Mouse (Mus musculus) forebrain, embryonic 16.5 days (tissue): ENCODE results near the gene Gfpt2. TPM values are rescaled to one million over a fixed set of nuclear protein-coding genes. Genes with fewer than 3 reads are reported as not detected.
A peak's percentile ranks its signal among the peaks of the same experiment; 100 is the strongest.

Experiments
- ATAC-seq: fragments of 200-750 bp; cut with Nextera tagmentation; 2 replicates; pipeline ENCODE4 v1.8.0; 2017; ENCODE audit warnings: mild to moderate bottlenecking, moderate library complexity
- H3K27ac ChIP-seq: fragments of 300-500 bp; sonication (generic); 2 replicates; pipeline ENCODE4 v1.5.1; 2014; ENCODE audit warnings: low read length, control low read depth
- H3K27me3 ChIP-seq: fragments of 300-500 bp; sonication (generic); replicated peaks from 2 replicates; pipeline ENCODE4 v1.6.1; 2014; ENCODE audit warnings: low read length; ENCODE audit not compliant: control insufficient read depth, insufficient read depth
- H3K36me3 ChIP-seq: fragments of 300-500 bp; sonication (generic); 2 replicates; pipeline ENCODE4 v1.6.1; 2014; ENCODE audit not compliant: control insufficient read depth, insufficient read depth
- H3K4me1 ChIP-seq: fragments of 300-500 bp; sonication (generic); replicated peaks from 2 replicates; pipeline ENCODE4 v1.6.1; 2014; ENCODE audit warnings: low read length; ENCODE audit not compliant: control insufficient read depth, insufficient read depth
- H3K4me2 ChIP-seq: fragments of 300-500 bp; sonication (generic); 2 replicates; pipeline ENCODE4 v1.6.1; 2014; ENCODE audit warnings: mild to moderate bottlenecking, low read length, control low read depth
- H3K4me3 ChIP-seq: fragments of 300-500 bp; sonication (generic); replicated peaks from 2 replicates; pipeline ENCODE4 v1.5.1; 2014; ENCODE audit warnings: mild to moderate bottlenecking, low read length, control low read depth
- H3K9ac ChIP-seq: fragments of 300-500 bp; sonication (generic); replicated peaks from 2 replicates; pipeline ENCODE4 v1.6.1; 2014; ENCODE audit warnings: low read depth, low read length, control low read depth
- H3K9me3 ChIP-seq: fragments of 300-500 bp; sonication (generic); 2 replicates; pipeline ENCODE4 v1.6.1; 2016; ENCODE audit warnings: low read length; ENCODE audit not compliant: control insufficient read depth
- WGBS: fragments of 180-500 bp; shearing (Covaris S2); extraction: QIAGEN DNeasy Blood & Tissue Kit; methylation state at CpG from one replicate; pipeline ENCODE4 v1.1.7; 2014; 5-methylcytosine and 5-hydroxymethylcytosine counted together
- polyA plus RNA-seq: library from polyadenylated mRNA; unstranded; fragments of >200 nt; fragmentation: Nextera tagmentation; extraction: Ambion mirVana; gene quantifications from 2 replicates; pipeline ENCODE4 v1.2.1, GENCODE M21; 2015

Gene Gfpt2
- polyA plus RNA-seq, 1 experiment from 2014 or later = 13.3 TPM

- Histone ChIP-seq H3K27me3 (no peaks in the 10 kb centered on the region), H3K9ac (no peak overlapping the region), H3K36me3 (no peaks in the 10 kb centered on the region), H3K4me1 (peaks cover 15% of the 10 kb centered on the region), H3K9me3 (no peaks in the 10 kb centered on the region), H3K27ac (no peak overlapping the region), H3K4me3 (no peak overlapping the region), H3K4me2 (no peak overlapping the region)
- ATAC-seq = no peak
- 68% methylated on average over 3 of the region's 3 CpGs for WGBS
These were observed 48.7 kb downstream of the Gfpt2 start for GRCm38 (mm10) chr11:49842718-49843117.

GRCm38 (mm10) chr11:49844311-49844710, 50.3 kb downstream of the Gfpt2 start:
- H3K9ac ChIP-seq = no peak overlapping the region

GRCm38 (mm10) chr11:49844969-49845368, 51.0 kb downstream of the Gfpt2 start:
- H3K4me2 ChIP-seq = no peak overlapping the region
- 52% methylated on average over 3 of the region's 3 CpGs for WGBS
- peaks cover 26% of the 10 kb centered on the region for H3K4me1 ChIP-seq
- no peak overlapping the region for H3K27ac ChIP-seq
- no peak for ATAC-seq
- H3K36me3 ChIP-seq = no peaks in the 10 kb centered on the region
- no peak overlapping the region for H3K4me3 ChIP-seq
- H3K9ac ChIP-seq = no peak overlapping the region
- no peaks in the 10 kb centered on the region for H3K9me3 ChIP-seq
- H3K27me3 ChIP-seq = no peaks in the 10 kb centered on the region

More at GRCm38 (mm10) chr11:49844311-49844710, 50.3 kb downstream of the Gfpt2 start:
- no peak for ATAC-seq
- 91% methylated on average over 10 of the region's 10 CpGs for WGBS
- Histone ChIP-seq H3K4me3 (no peak overlapping the region), H3K27me3 (no peaks in the 10 kb centered on the region), H3K27ac (no peak overlapping the region), H3K9me3 (no peaks in the 10 kb centered on the region), H3K4me1 (peaks cover 26% of the 10 kb centered on the region), H3K4me2 (no peak overlapping the region), H3K36me3 (no peaks in the 10 kb centered on the region)

- H3K4me2 ChIP-seq = peak overlapping the region; percentile 65
- peaks cover 26% of the 10 kb centered on the region for H3K4me1 ChIP-seq
- no peaks in the 10 kb centered on the region for H3K9me3 ChIP-seq
- peak overlapping the region; percentile 61 for H3K4me3 ChIP-seq
- WGBS = 38% methylated on average over 11 of the region's 11 CpGs
- ATAC-seq = peak; percentile 1
- H3K9ac ChIP-seq = peak overlapping the region; percentile 87
- H3K27me3 ChIP-seq = no peaks in the 10 kb centered on the region
- peak overlapping the region; percentile 52; the same call in 1 of the 2 replicates for H3K27ac ChIP-seq
- H3K36me3 ChIP-seq = no peaks in the 10 kb centered on the region
These were observed 52.0 kb downstream of the Gfpt2 start for GRCm38 (mm10) chr11:49845958-49846357.

- peak within 1 kb of the TSS; percentile 87 for H3K9ac ChIP-seq
- H3K9me3 ChIP-seq = no peaks in the 10 kb centered on the region
- peak within 1 kb of the TSS; percentile 52 for H3K27ac ChIP-seq
- no peaks in the 10 kb centered on the region for H3K27me3 ChIP-seq
- peak; percentile 98 for ATAC-seq
- H3K4me1 ChIP-seq = peaks cover 26% of the 10 kb centered on the region
- under 1% methylated on average over 51 of the region's 68 CpGs for WGBS
- no peaks in the 10 kb centered on the region for H3K36me3 ChIP-seq
- H3K4me3 ChIP-seq = peak within 1 kb of the TSS; percentile 61
- H3K4me2 ChIP-seq = peak within 1 kb of the TSS; percentile 65
These were observed 52.6 kb downstream of the Gfpt2 start, which contains the start of gene Mapk9 for GRCm38 (mm10) chr11:49846401-49847070. Gene Mapk9 (plus strand): TSS chr11:49846751.

- peak overlapping the region; percentile 87 for H3K9ac ChIP-seq
- peak overlapping the region; percentile 61 for H3K4me3 ChIP-seq
- no peaks in the 10 kb centered on the region for H3K27me3 ChIP-seq
- H3K4me2 ChIP-seq = peak overlapping the region; percentile 61
- H3K27ac ChIP-seq = peak overlapping the region; percentile 51
- no peaks in the 10 kb centered on the region for H3K36me3 ChIP-seq
- no peak for ATAC-seq
- WGBS = 9% methylated on average over 24 of the region's 29 CpGs
- no peaks in the 10 kb centered on the region for H3K9me3 ChIP-seq
- peaks cover 26% of the 10 kb centered on the region for H3K4me1 ChIP-seq
These were observed 53.3 kb downstream of the Gfpt2 start for GRCm38 (mm10) chr11:49847071-49847810.

GRCm38 (mm10) chr11:49847811-49848078, 53.8 kb downstream of the Gfpt2 start:
- H3K27ac ChIP-seq = no peak overlapping the region
- H3K9me3 ChIP-seq = no peaks in the 10 kb centered on the region

GRCm38 (mm10) chr11:49848080-49848815, 54.3 kb downstream of the Gfpt2 start:
- 56% methylated on average over 4 of the region's 4 CpGs for WGBS
- no peak for ATAC-seq
- Histone ChIP-seq H3K9ac (peak overlapping the region; percentile 32; the same call in 1 of the 2 replicates), H3K27ac (no peak overlapping the region), H3K4me3 (no peak overlapping the region), H3K27me3 (no peaks in the 10 kb centered on the region), H3K4me1 (peaks cover 26% of the 10 kb centered on the region), H3K36me3 (no peaks in the 10 kb centered on the region), H3K4me2 (peak overlapping the region; percentile 61), H3K9me3 (no peaks in the 10 kb centered on the region)

More at GRCm38 (mm10) chr11:49847811-49848078, 53.8 kb downstream of the Gfpt2 start:
- no peak for ATAC-seq
- 73% methylated on average over 2 of the region's 2 CpGs for WGBS
- Histone ChIP-seq H3K4me2 (peak overlapping the region; percentile 61), H3K9ac (peak overlapping the region; percentile 87; the same call in 1 of the 2 replicates), H3K36me3 (no peaks in the 10 kb centered on the region), H3K27me3 (no peaks in the 10 kb centered on the region), H3K4me3 (peak overlapping the region; percentile 61), H3K4me1 (peaks cover 26% of the 10 kb centered on the region)

- no peak for ATAC-seq
- no peak overlapping the region for H3K9ac ChIP-seq
- H3K4me3 ChIP-seq = no peak overlapping the region
- 91% methylated on average over 7 of the region's 7 CpGs for WGBS
- H3K4me1 ChIP-seq = peaks cover 26% of the 10 kb centered on the region
- H3K9me3 ChIP-seq = no peaks in the 10 kb centered on the region
- no peak overlapping the region for H3K4me2 ChIP-seq
- H3K36me3 ChIP-seq = 0 out of 2 replicates have a peak, but pooled peaks cover 1% of the 10 kb centered on the region
- H3K27ac ChIP-seq = no peak overlapping the region
- no peaks in the 10 kb centered on the region for H3K27me3 ChIP-seq
These were observed 56.4 kb downstream of the Gfpt2 start for GRCm38 (mm10) chr11:49850331-49850730.
